Mouse (Mus musculus): ENCODE measurements at regions not wholly inside any gene's neighbourhood (a gene's known extent, or its start where the extent isn't known, plus 50 kb on each side); places are given as distances from the start of the nearest gene placed in this dataset.
A peak's percentile ranks its signal among the peaks of the same experiment; 100 is the strongest.
"Not testable (repeated sequence)": the region's sequence is repeated elsewhere in the genome, so short reads cannot be mapped to it uniquely, and the experiment has no call there.

- H3K9me3 ChIP-seq, H3K4me3 ChIP-seq: not testable (repeated sequence)
Observed at GRCm38 (mm10) chrX:19341231-19342007, 139.7 kb downstream of the Tex13c3 start.

GRCm38 (mm10) chrX:19313286-19313685 lies 167.8 kb downstream of the Tex13c3 start:
- no peaks in the 10 kb centered on the region for H3K9me3 ChIP-seq

More at GRCm38 (mm10) chrX:19341231-19342007, 139.7 kb downstream of the Tex13c3 start:
- 78% methylated on average over 3 of the region's 3 CpGs for WGBS
- H3K27ac ChIP-seq; H3K4me1 ChIP-seq; H3K36me3 ChIP-seq; DNase-seq (ENCODE audit: low spot score); H3K27me3 ChIP-seq (ENCODE audit: insufficient read depth, poor library complexity, severe bottlenecking): not testable (repeated sequence)

GRCm38 (mm10) chrX:19311809-19312559 lies 169.1 kb downstream of the Tex13c3 start:
- Histone ChIP-seq H3K27me3 (ENCODE audit: insufficient read depth, poor library complexity, severe bottlenecking) (no peaks in the 10 kb centered on the region), H3K36me3 (no peaks in the 10 kb centered on the region), H3K4me1 (no peaks in the 10 kb centered on the region), H3K27ac (no peak overlapping the region), H3K4me3 (no peak overlapping the region), H3K9me3 (no peaks in the 10 kb centered on the region)
- WGBS = 81% methylated on average over 1 of the region's 1 CpGs
- no peak for DNase-seq (ENCODE audit: low spot score)

More at GRCm38 (mm10) chrX:19313286-19313685, 167.8 kb downstream of the Tex13c3 start:
- DNase-seq (ENCODE audit: low spot score) = no peak
- no peaks in the 10 kb centered on the region for H3K27me3 ChIP-seq (ENCODE audit: insufficient read depth, poor library complexity, severe bottlenecking)
- WGBS = 71% methylated on average over 2 of the region's 2 CpGs
- H3K27ac ChIP-seq = no peak overlapping the region
- H3K36me3 ChIP-seq = no peaks in the 10 kb centered on the region
- no peak overlapping the region for H3K4me3 ChIP-seq
- H3K4me1 ChIP-seq = no peaks in the 10 kb centered on the region

GRCm38 (mm10) chrX:19311377-19311776 lies 169.7 kb downstream of the Tex13c3 start:
- Histone ChIP-seq H3K27ac (no peak overlapping the region), H3K4me3 (no peak overlapping the region), H3K9me3 (no peaks in the 10 kb centered on the region), H3K36me3 (no peaks in the 10 kb centered on the region), H3K4me1 (no peaks in the 10 kb centered on the region), H3K27me3 (ENCODE audit: insufficient read depth, poor library complexity, severe bottlenecking) (no peaks in the 10 kb centered on the region)
- no peak for DNase-seq (ENCODE audit: low spot score)
- WGBS = 32% methylated on average over 1 of the region's 1 CpGs

- DNase-seq (ENCODE audit: low spot score) = no peak
- Histone ChIP-seq H3K4me3 (no peak overlapping the region), H3K9me3 (no peaks in the 10 kb centered on the region), H3K27me3 (ENCODE audit: insufficient read depth, poor library complexity, severe bottlenecking) (no peaks in the 10 kb centered on the region), H3K36me3 (no peaks in the 10 kb centered on the region), H3K4me1 (no peaks in the 10 kb centered on the region), H3K27ac (no peak overlapping the region)
- 79% methylated on average over 2 of the region's 2 CpGs for WGBS
Observed at GRCm38 (mm10) chrX:19288171-19288570, 192.9 kb downstream of the Tex13c3 start.

GRCm38 (mm10) chrX:19286431-19286830 lies 194.7 kb downstream of the Tex13c3 start:
- H3K27me3 ChIP-seq (ENCODE audit: insufficient read depth, poor library complexity, severe bottlenecking) = no peaks in the 10 kb centered on the region
- H3K36me3 ChIP-seq = no peaks in the 10 kb centered on the region
- 81% methylated on average over 5 of the region's 5 CpGs for WGBS
- no peak for DNase-seq (ENCODE audit: low spot score)
- no peaks in the 10 kb centered on the region for H3K4me1 ChIP-seq
- H3K9me3 ChIP-seq = no peaks in the 10 kb centered on the region
- no peak overlapping the region for H3K27ac ChIP-seq
- no peak overlapping the region for H3K4me3 ChIP-seq

GRCm38 (mm10) chrX:19285773-19286172 lies 195.3 kb downstream of the Tex13c3 start:
- 63% methylated on average over 4 of the region's 4 CpGs for WGBS
- no peak for DNase-seq (ENCODE audit: low spot score)
- H3K27me3 ChIP-seq (ENCODE audit: insufficient read depth, poor library complexity, severe bottlenecking) = no peaks in the 10 kb centered on the region
- no peaks in the 10 kb centered on the region for H3K36me3 ChIP-seq
- H3K9me3 ChIP-seq = no peaks in the 10 kb centered on the region
- no peak overlapping the region for H3K27ac ChIP-seq
- H3K4me1 ChIP-seq = no peaks in the 10 kb centered on the region
- H3K4me3 ChIP-seq = no peak overlapping the region

- Histone ChIP-seq H3K4me1 (no peaks in the 10 kb centered on the region), H3K27ac (no peak overlapping the region), H3K4me3 (no peak overlapping the region), H3K36me3 (no peaks in the 10 kb centered on the region), H3K27me3 (ENCODE audit: insufficient read depth, poor library complexity, severe bottlenecking) (no peaks in the 10 kb centered on the region), H3K9me3 (no peaks in the 10 kb centered on the region)
- WGBS = 63% methylated on average over 3 of the region's 3 CpGs
- DNase-seq (ENCODE audit: low spot score) = no peak
Observed at GRCm38 (mm10) chrX:19283078-19283477, 198.0 kb downstream of the Tex13c3 start.

- Histone ChIP-seq H3K36me3 (no peaks in the 10 kb centered on the region), H3K4me3 (no peak overlapping the region), H3K27ac (no peak overlapping the region), H3K9me3 (no peaks in the 10 kb centered on the region), H3K27me3 (ENCODE audit: insufficient read depth, poor library complexity, severe bottlenecking) (no peaks in the 10 kb centered on the region), H3K4me1 (no peaks in the 10 kb centered on the region)
- no peak for DNase-seq (ENCODE audit: low spot score)
Observed at GRCm38 (mm10) chrX:19264237-19264636, 216.9 kb downstream of the Tex13c3 start.

GRCm38 (mm10) chrX:19246777-19247619 lies 234.1 kb downstream of the Tex13c3 start:
- Histone ChIP-seq H3K27ac (no peak overlapping the region), H3K4me1 (no peaks in the 10 kb centered on the region), H3K9me3 (no peaks in the 10 kb centered on the region), H3K27me3 (ENCODE audit: insufficient read depth, poor library complexity, severe bottlenecking) (no peaks in the 10 kb centered on the region), H3K4me3 (no peak overlapping the region), H3K36me3 (no peaks in the 10 kb centered on the region)
- WGBS = 82% methylated on average over 2 of the region's 2 CpGs
- DNase-seq (ENCODE audit: low spot score) = no peak

GRCm38 (mm10) chrX:19237738-19238261 lies 243.3 kb downstream of the Tex13c3 start:
- H3K4me3 ChIP-seq = peak overlapping the region; percentile 58
- no peaks in the 10 kb centered on the region for H3K9me3 ChIP-seq
- H3K27ac ChIP-seq = 0 out of 2 replicates have a peak overlapping the region, but pooled peaks have one; percentile 42
- H3K4me1 ChIP-seq = no peaks in the 10 kb centered on the region
- peaks cover 12% of the 10 kb centered on the region; the same call in 1 of the 2 replicates for H3K27me3 ChIP-seq (ENCODE audit: insufficient read depth, poor library complexity, severe bottlenecking)
- no peaks in the 10 kb centered on the region for H3K36me3 ChIP-seq
- WGBS = 9% methylated on average over 25 of the region's 26 CpGs
- DNase-seq (ENCODE audit: low spot score) = peak; percentile 72

- 15% methylated on average over 31 of the region's 31 CpGs for WGBS
Observed at GRCm38 (mm10) chrX:19237048-19237737, 243.9 kb downstream of the Tex13c3 start.

More at GRCm38 (mm10) chrX:19237048-19237737, 243.9 kb downstream of the Tex13c3 start:
- H3K4me3 ChIP-seq = peak overlapping the region; percentile 58
- DNase-seq (ENCODE audit: low spot score) = no peak
- peaks cover 12% of the 10 kb centered on the region; the same call in 1 of the 2 replicates for H3K27me3 ChIP-seq (ENCODE audit: insufficient read depth, poor library complexity, severe bottlenecking)
- H3K4me1 ChIP-seq = no peaks in the 10 kb centered on the region
- H3K27ac ChIP-seq = no peak overlapping the region
- H3K36me3 ChIP-seq = no peaks in the 10 kb centered on the region
- H3K9me3 ChIP-seq = no peaks in the 10 kb centered on the region

Data from heart, embryonic 10.5 days (tissue).